ENCODE assay signal across 9 mouse cellular contexts in the genomic region with DNA sequence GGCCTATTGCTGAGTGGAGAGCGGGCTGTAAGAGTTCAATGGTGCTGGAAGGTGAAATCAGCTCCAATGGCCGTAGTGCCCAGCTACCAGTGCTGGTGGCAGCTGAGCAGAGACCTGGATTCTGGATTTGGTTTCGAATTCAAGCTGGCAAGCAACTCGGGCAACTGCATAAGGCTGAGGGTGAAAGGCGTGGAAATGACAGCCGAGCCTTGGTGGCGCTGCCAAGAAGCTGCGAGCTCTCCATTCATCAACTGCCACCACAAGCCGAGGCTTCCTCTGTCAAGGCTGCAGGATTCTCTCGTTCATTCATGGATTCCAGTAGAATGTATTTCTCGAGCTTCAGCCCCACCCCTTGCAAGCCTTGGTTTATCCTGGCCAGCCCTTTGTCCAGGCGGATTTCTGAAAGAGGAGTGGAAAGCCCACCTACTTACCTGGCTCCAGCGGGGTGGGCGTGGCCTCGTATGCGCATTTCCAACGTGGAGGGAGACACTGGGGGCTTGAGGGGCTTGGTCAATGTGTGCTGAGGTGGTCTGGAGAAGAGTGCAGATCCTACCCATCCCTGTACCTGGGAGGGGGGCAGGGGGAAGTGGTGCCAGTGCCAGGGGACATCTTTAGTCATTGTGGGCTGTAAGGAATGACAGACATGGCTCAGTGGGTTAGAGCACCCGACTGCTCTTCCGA. TPM values are rescaled to one million over a fixed set of nuclear protein-coding genes. Genes with fewer than 3 reads are reported as not detected.
A peak's percentile ranks its signal among the peaks of the same experiment; 100 is the strongest.
DNase-seq lines count a peak whose midpoint lies in the region; ATAC-seq lines count a peak whose summit lies in the region.
"Had no signal": no experiment of that assay in that cellular context is flagged by ENCODE, and none has a peak within 500 bp of the region (broad histone marks: within the 10 kb centered on the region; RNA-seq: fewer than 3 reads in every experiment).

No protein-coding gene starts in this region.

- no peaks in the 10 kb centered on the region for H3K36me3 ChIP-seq in embryonic facial prominence, embryonic 14.5 days (ENCODE audit: control insufficient read depth, insufficient read depth, low read length)
- no peaks in the 10 kb centered on the region for H3K36me3 ChIP-seq in midbrain, embryonic 11.5 days (ENCODE audit: control insufficient read depth, insufficient read depth, low read length)

- H3K27ac ChIP-seq in embryonic facial prominence, embryonic 14.5 days (replicated peaks; ENCODE audit: low read depth, low read length), result no peak overlapping the region
- H3K27ac ChIP-seq in midbrain, embryonic 11.5 days (ENCODE audit: low read depth, low read length), result no peak overlapping the region

- intact Hi-C loops in left cerebral cortex, postnatal 14 days (cut with DNase I), result no loop called here

- H3K4me2 ChIP-seq in embryonic facial prominence, embryonic 14.5 days (ENCODE audit: low read depth, low read length), result no peak overlapping the region; the same call in 1 of the 2 replicates
- no peak overlapping the region for H3K4me2 ChIP-seq in midbrain, embryonic 11.5 days

- H3K9ac ChIP-seq in embryonic facial prominence, embryonic 14.5 days (ENCODE audit: low read depth, low read length), result no peak overlapping the region
- H3K9ac ChIP-seq in midbrain, embryonic 11.5 days (ENCODE audit: low read length), result no peak overlapping the region

- no peak for ATAC-seq in embryonic facial prominence, embryonic 14.5 days (ENCODE audit: low read depth)
- no peak for ATAC-seq in granulocyte monocyte progenitor cell, adult 5-6 weeks (replicated peaks; ENCODE audit: poor library complexity, severe bottlenecking)
- ATAC-seq in midbrain, embryonic 11.5 days (ENCODE audit: low FRiP score), result no peak

- no peaks in the 10 kb centered on the region for H3K27me3 ChIP-seq in embryonic facial prominence, embryonic 14.5 days (replicated peaks; ENCODE audit: control insufficient read depth, insufficient read depth, low read length)
- no peaks in the 10 kb centered on the region for H3K27me3 ChIP-seq in midbrain, embryonic 11.5 days (ENCODE audit: control insufficient read depth, insufficient read depth, low read length)

- peaks cover 37% of the 10 kb centered on the region for H3K4me1 ChIP-seq in embryonic facial prominence, embryonic 14.5 days (ENCODE audit: control insufficient read depth, insufficient read depth, low read length)
- H3K4me1 ChIP-seq in midbrain, embryonic 11.5 days (ENCODE audit: control insufficient read depth, insufficient read depth, low read length), result no peaks in the 10 kb centered on the region

- WGBS in embryonic facial prominence, embryonic 14.5 days, result 55% methylated on average over 19 of the region's 19 CpGs
- WGBS in midbrain, embryonic 11.5 days, result 66% methylated on average over 19 of the region's 19 CpGs

- no peak overlapping the region for H3K4me3 ChIP-seq in embryonic facial prominence, embryonic 14.5 days (ENCODE audit: low read depth, low read length)
- H3K4me3 ChIP-seq in midbrain, embryonic 11.5 days (ENCODE audit: low read depth, low read length), result no peak overlapping the region

- no peaks in the 10 kb centered on the region for H3K9me3 ChIP-seq in embryonic facial prominence, embryonic 14.5 days (ENCODE audit: control insufficient read depth, low read length)
- H3K9me3 ChIP-seq in midbrain, embryonic 11.5 days (ENCODE audit: control insufficient read depth, low read length), result no peaks in the 10 kb centered on the region

- peak; percentile 25 for DNase-seq in ovary, postnatal 36 days (ENCODE audit: low spot score)
- DNase-seq in ovary, postnatal 10 days (ENCODE audit: low spot score), result no peak
- DNase-seq in embryonic facial prominence, embryonic 14.5 days (ENCODE audit: low spot score), result peak; percentile 60
- DNase-seq in left cerebral cortex, postnatal 14 days (ENCODE audit: low spot score in 2 of 2), result peak; percentile 24 to 43
- no peak for DNase-seq in midbrain, embryonic 11.5 days (ENCODE audit: low spot score, missing footprints)
- no peak for DNase-seq in thymus, postnatal 25 days
- DNase-seq: kidney, adult 9 months had no signal

RNA-seq across cellular contexts. Expression of a gene that starts 30.4 kb away (rescaled TPM):
- 47.5 and 58.7 TPM in 2 replicates for polyA plus RNA-seq in embryonic facial prominence, embryonic 14.5 days (2014; fragmentation: Nextera tagmentation; extraction: Ambion mirVana)
- total RNA-seq in left cerebral cortex, postnatal 14 days (2021), result 1 to 10 TPM in 1 of 2 experiments, under 1 TPM in 1; 0.94 to 2.0 TPM
- not detected in 2 replicates for total RNA-seq in granulocyte monocyte progenitor cell, adult 5-6 weeks (2014; fragmentation: Nextera tagmentation)
- total RNA-seq in granulocyte monocyte progenitor cell, adult 5-6 weeks (2017), result not detected in 2 replicates
- 14.2 and 14.6 TPM in 2 replicates for polyA plus RNA-seq in midbrain, embryonic 11.5 days (2014; fragmentation: Nextera tagmentation; extraction: Ambion mirVana)
- total RNA-seq: megakaryocyte progenitor cell, adult 5-6 weeks had no signal

RNA-seq across cellular contexts. Expression of a gene that starts 48.8 kb away (rescaled TPM):
- 238 and 240 TPM in 2 replicates for polyA plus RNA-seq in embryonic facial prominence, embryonic 14.5 days (2014; fragmentation: Nextera tagmentation; extraction: Ambion mirVana)
- 10 to 100 TPM; 82.5 to 86.3 TPM for total RNA-seq in left cerebral cortex, postnatal 14 days (2021)
- 98.4 and 108 TPM in 2 replicates for total RNA-seq in granulocyte monocyte progenitor cell, adult 5-6 weeks (2014; fragmentation: Nextera tagmentation)
- total RNA-seq in granulocyte monocyte progenitor cell, adult 5-6 weeks (2017), result 158 and 163 TPM in 2 replicates
- 195 TPM in 2 replicates for polyA plus RNA-seq in midbrain, embryonic 11.5 days (2014; fragmentation: Nextera tagmentation; extraction: Ambion mirVana)

Comparison
In these comparisons a context has a peak if more than half of its experiments do, and no peak if none do; other contexts are left out.
1. DNase-seq: peak in ovary, postnatal 36 days (single experiment), embryonic facial prominence, embryonic 14.5 days (single experiment) and left cerebral cortex, postnatal 14 days (2 of 2); none in ovary, postnatal 10 days (single experiment), midbrain, embryonic 11.5 days (single experiment) and thymus, postnatal 25 days (single experiment).